Mouse (Mus musculus) heart, postnatal 25 days (tissue): Measurements from ENCODE around the gene Podn. TPM values are rescaled to one million over a fixed set of nuclear protein-coding genes. Genes with fewer than 3 reads are reported as not detected.

Experiments
- DNase-seq: peaks from one replicate; pipeline ENCODE4 v3.0.0; 2022; ENCODE audit warnings: low spot score
- intact Hi-C: fragments of 180-260 bp; cut with DNase I; formaldehyde crosslinking; loops from one replicate; pipeline ENCODE4 v1.15.1; 2025
- total RNA-seq, 2 experiments: library from RNA; stranded (reverse); gene quantifications; 2 replicates each; pipeline ENCODE4 v1.2.3; 2021

Podn gene
- total RNA-seq, 2 experiments from 2014 or later: 32.3 to 32.6 TPM

GRCm38 (mm10) chr4:108017839-108018238 lies 78.4 kb downstream of the Podn start:
- DNase-seq: no peak
- intact Hi-C loops: loop anchor here (2.0 kb wide), 1 partner anchor 55 kb away; no protein-coding TSS in a partner anchor

GRCm38 (mm10) chr4:108016321-108016720 lies 79.9 kb downstream of the Podn start:
- intact Hi-C loops: loop anchor here (2.0 kb wide), 1 partner anchor 54 kb away; no protein-coding TSS in a partner anchor

GRCm38 (mm10) chr4:108015067-108015765 lies 81.0 kb downstream of the Podn start:
- intact Hi-C loops: no loop called here
- peak; percentile 85 for DNase-seq

More at GRCm38 (mm10) chr4:108016321-108016720, 79.9 kb downstream of the Podn start:
- peak; percentile 21 for DNase-seq

- no peak for DNase-seq
- intact Hi-C loops: no loop called here
These were observed 81.8 kb downstream of the Podn start for GRCm38 (mm10) chr4:108014466-108014865.

GRCm38 (mm10) chr4:108008541-108008940 lies 87.7 kb downstream of the Podn start:
- no peak for DNase-seq
- intact Hi-C loops: no loop called here

GRCm38 (mm10) chr4:108007532-108008103 lies 88.6 kb downstream of the Podn start:
- intact Hi-C loops: no loop called here

GRCm38 (mm10) chr4:108005328-108005727 lies 90.9 kb downstream of the Podn start:
- no peak for DNase-seq
- intact Hi-C loops: no loop called here

More at GRCm38 (mm10) chr4:108007532-108008103, 88.6 kb downstream of the Podn start:
- no peak for DNase-seq

- DNase-seq: no peak
- intact Hi-C loops: no loop called here
These were observed 96.9 kb downstream of the Podn start for GRCm38 (mm10) chr4:107999380-107999779.

- DNase-seq: peak; percentile 76
- intact Hi-C loops: no loop called here
These were observed 97.5 kb downstream of the Podn start for GRCm38 (mm10) chr4:107998641-107999332.

GRCm38 (mm10) chr4:107996418-107996986 lies 99.7 kb downstream of the Podn start:
- no peak for DNase-seq
- intact Hi-C loops: no loop called here

- no peak for DNase-seq
- intact Hi-C loops: no loop called here
These were observed 100.5 kb downstream of the Podn start for GRCm38 (mm10) chr4:107995727-107996126.

GRCm38 (mm10) chr4:107995011-107995410 lies 101.2 kb downstream of the Podn start:
- no peak for DNase-seq
- intact Hi-C loops: no loop called here

GRCm38 (mm10) chr4:107991879-107992278 lies 104.4 kb downstream of the Podn start:
- DNase-seq: no peak
- intact Hi-C loops: no loop called here

GRCm38 (mm10) chr4:107990818-107991217 lies 105.4 kb downstream of the Podn start:
- intact Hi-C loops: no loop called here
- no peak for DNase-seq

- no peak for DNase-seq
- intact Hi-C loops: no loop called here
These were observed 107.3 kb downstream of the Podn start for GRCm38 (mm10) chr4:107988931-107989330.

- DNase-seq: no peak
These were observed 109.7 kb downstream of the Podn start for GRCm38 (mm10) chr4:107986386-107987168.

GRCm38 (mm10) chr4:107985812-107986211 lies 110.4 kb downstream of the Podn start:
- intact Hi-C loops: no loop called here
- DNase-seq: no peak

More at GRCm38 (mm10) chr4:107986386-107987168, 109.7 kb downstream of the Podn start:
- intact Hi-C loops: no loop called here

- intact Hi-C loops: no loop called here
- peak; percentile 78 for DNase-seq
These were observed 111.8 kb downstream of the Podn start for GRCm38 (mm10) chr4:107984282-107984981.

GRCm38 (mm10) chr4:107983717-107984116 lies 112.5 kb downstream of the Podn start:
- intact Hi-C loops: no loop called here
- no peak for DNase-seq
